Mouse (Mus musculus) heart, adult 2 months (tissue): ENCODE results near the gene Caml.

Experiments used
- CTCF ChIP-seq: fragments of 200-600 bp; IDR thresholded peaks from 2 replicates; pipeline ENCODE4 v1.8.1; 2022; ENCODE audit warnings: antibody characterized with exemption, mild to moderate bottlenecking, moderate library complexity
- EP300 ChIP-seq: fragments of 200-500 bp; IDR thresholded peaks from 2 replicates; pipeline ENCODE4 v1.6.1; 2011; ENCODE audit warnings: low read depth, low read length, control low read depth; ENCODE audit not compliant: insufficient read depth
- POLR2A ChIP-seq: fragments of 200-500 bp; IDR thresholded peaks from 2 replicates; pipeline ENCODE4 v1.6.1; 2011; ENCODE audit warnings: mild to moderate bottlenecking, low read depth, low read length, control low read depth; ENCODE audit not compliant: insufficient read depth

GRCm38 (mm10) chr13:55575932-55576331 lies 46.9 kb upstream of the Caml start:
- no peak for TF ChIP-seq CTCF
- TF ChIP-seq EP300, result no peak
- no peak for TF ChIP-seq POLR2A
